Mouse (Mus musculus): ENCODE measurements around the gene Tfap2d. TPM values are rescaled to one million over a fixed set of nuclear protein-coding genes. Genes with fewer than 3 reads are reported as not detected.

The Tfap2d gene
- total RNA-seq, 2 experiments from 2014 or later: not detected

DNA sequence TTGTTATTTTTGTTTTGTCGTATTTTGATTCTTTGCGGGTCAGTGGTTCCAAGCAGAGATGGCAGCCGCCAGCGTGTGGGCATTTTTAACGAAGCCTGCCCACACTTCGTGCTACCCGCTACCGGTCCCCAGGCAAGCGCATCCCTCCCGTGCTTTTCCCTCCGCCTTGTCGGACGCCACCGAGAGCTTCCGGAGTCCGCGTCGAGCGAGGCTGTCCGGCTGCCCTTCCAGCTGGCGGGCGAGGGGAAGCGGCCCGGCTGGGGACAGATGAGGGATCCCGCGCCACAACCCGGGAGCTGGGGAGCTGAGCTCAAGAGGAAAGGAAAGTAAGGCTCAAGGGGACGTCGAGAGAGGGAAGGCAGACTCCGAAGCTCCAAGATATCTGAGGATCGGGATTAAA is 107.0 kb downstream of the Tfap2d start:
- no peak for ATAC-seq (replicated peaks; ENCODE audit: low FRiP score, poor library complexity, severe bottlenecking)

DNA sequence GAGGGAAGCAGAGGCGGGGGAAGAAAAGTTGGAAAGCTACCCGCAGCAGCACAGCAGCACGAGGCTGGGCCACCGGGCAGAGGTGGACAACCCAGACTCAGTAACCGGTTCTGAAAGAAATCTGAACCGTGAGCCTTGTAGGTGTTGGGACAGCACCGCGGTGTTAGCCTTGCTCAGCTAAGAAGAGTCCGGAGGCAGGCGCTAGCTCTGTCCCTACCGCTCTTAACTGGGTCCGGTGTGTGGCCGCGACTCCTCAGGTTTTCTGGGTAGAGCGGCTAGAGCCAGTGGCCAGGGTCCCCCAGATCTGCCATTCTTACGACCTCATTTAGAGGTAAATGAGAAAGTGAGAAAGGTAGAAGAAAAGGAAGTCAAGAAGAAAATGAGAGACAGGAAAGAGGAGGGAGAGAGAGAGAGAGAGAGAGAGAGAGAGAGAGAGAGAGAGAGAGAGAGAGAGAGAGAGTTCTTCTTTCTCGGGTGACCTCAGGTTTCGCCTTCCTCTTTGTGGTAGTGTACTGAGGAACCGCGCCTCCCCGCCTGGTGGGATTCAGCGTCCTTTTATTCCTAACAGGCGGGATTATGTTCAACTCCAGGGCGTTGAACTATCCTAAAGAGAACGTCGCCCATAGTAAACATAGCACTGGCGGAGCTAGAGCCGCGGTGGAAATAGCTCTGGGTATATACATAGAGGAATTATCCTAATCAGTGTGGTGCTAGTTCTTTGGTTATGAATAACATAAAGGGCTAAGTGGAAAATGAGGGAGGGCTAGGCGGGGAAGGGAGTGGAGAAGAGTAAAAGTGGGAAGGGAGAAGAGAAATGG is 107.6 kb downstream of the Tfap2d start:
- ATAC-seq (replicated peaks; ENCODE audit: low FRiP score, poor library complexity, severe bottlenecking): no peak

DNA sequence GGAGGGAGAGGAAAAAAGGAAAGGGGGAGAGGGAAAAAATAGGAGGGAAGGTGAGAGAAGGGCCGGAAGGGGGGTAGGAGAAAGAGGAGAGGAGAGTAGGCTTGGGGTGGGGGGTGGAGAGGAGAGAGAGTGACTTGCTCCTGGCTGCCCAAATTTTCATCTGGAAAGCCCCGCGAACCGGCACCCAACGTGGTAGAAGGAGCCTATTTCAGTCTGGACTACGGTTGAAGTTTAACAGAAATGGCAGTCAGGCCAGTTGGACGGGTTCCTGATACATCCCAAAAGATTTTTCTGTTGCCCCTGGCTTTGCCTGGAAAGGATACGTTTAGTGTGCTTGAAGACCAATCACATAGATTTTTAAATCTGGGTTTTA is 108.2 kb downstream of the Tfap2d start:
- ATAC-seq (replicated peaks; ENCODE audit: low FRiP score, poor library complexity, severe bottlenecking): no peak

DNA sequence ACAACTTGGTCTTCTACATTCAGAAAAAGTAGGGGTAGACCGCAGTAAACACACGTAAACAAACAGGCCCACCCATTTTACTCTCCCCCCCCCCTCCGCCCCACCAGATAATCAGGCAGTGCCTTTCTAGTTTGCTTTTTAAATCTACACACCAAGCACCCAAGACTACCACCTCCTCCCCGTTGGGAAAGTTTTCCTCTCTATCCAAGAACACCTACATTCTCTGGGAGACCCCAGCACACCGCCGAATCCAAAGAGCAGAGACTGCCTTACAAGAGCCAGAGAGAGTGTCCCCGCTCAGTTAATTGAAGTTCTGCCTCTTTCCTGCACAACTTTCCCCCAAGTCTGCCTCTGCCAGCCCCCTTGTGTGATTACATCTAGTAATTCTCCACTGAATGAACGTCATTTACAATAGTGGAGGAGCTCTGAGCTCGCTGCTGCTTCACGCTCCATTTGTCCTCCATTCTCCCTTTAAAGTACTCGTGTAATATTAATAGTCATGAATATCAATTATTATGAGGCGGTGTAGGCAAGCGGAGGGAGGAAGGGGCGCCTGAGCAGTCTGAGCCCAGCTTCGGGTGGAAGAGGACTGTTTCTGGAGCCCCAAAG is 108.8 kb downstream of the Tfap2d start:
- ATAC-seq (replicated peaks; ENCODE audit: low FRiP score, poor library complexity, severe bottlenecking): no peak

DNA sequence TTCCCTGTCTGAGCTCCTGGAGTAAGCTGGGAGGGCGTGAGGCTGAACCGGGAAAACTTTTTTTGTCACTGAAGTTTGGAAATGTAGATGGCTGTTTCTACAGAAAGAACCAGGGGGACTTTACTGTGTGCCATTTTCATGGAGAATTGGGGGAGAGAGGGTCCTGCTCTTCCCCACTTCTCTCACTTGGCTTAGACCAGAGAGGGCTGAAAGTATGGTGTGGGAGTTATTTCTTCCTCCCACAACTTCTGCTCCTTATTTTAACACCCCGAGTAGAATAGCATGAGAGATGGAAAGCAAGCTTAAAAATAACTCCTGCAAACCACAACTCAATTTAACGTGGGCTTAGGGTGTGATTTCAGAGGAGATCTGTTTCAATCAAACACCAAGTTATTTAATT is 109.9 kb downstream of the Tfap2d start:
- no peak for ATAC-seq (replicated peaks; ENCODE audit: low FRiP score, poor library complexity, severe bottlenecking)

DNA sequence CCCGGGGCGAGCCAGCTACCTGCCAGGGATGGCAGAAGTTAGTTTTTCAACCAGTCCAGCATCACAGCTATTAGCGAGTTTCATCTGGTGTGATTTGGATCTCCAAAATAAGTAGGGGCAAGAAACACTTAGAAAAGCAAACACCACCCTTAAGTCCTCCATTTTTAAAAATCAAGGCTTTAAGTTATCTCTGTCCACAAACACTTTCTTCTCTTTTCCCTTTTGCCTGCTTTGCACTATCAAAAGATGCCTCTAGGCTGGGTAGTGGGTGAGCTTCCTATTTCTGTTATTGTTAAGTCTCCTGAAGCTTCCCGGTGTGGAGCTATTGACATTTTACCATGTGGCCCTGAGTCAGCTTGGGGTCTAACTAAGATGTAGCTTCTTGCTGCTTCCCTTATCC is 110.3 kb downstream of the Tfap2d start:
- no peak for ATAC-seq (replicated peaks; ENCODE audit: low FRiP score, poor library complexity, severe bottlenecking)

DNA sequence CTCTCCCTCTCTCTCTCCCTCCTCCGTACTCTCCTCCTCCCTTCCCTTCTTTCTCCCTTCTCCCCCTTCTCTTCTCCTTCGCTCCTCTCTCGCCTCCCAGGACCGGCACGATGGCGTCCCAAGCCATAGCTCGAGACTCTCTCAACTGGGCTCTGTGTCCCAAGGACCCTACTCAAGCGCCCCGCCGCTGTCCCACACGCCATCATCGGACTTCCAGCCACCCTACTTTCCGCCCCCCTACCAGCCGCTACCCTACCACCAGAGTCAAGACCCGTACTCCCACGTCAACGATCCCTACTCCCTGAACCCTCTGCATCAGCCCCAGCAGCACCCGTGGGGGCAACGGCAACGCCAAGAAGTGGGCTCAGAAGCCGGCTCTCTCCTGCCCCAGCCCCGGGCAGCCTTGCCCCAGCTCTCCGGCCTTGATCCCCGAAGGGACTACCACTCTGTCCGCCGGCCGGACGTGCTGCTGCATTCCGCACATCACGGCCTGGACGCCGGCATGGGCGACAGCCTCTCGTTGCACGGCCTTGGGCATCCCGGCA is 111.1 kb downstream of the Tfap2d start:
- ATAC-seq (replicated peaks; ENCODE audit: low FRiP score, poor library complexity, severe bottlenecking): no peak

Other genes with a start within 250 kb of the Tfap2d start
- not detected in 2 replicates for gene Tfap2b, start 105.9 kb downstream of the Tfap2d start, total RNA-seq (2015; ENCODE audit: low replicate concordance)
- 0.14 TPM in 1 of 2 replicates, not detected in the other for gene Tfap2b, start 105.9 kb downstream of the Tfap2d start, total RNA-seq (2017; ENCODE audit: low replicate concordance)

All from erythroblast, adult 5-6 weeks (primary cell).